Mouse (Mus musculus) spleen, adult 2 months (tissue): ENCODE data around the gene Apobec1. TPM values are rescaled to one million over a fixed set of nuclear protein-coding genes. Genes with fewer than 3 reads are reported as not detected.

Source experiments
- DNase-seq, 2 experiments: peaks; one replicate each; pipeline versions ENCODE4 v3.0.0 to v3.0.0-alpha.2; 2012 to 2021; ENCODE audit warnings: low spot score in 2 of 2, low read depth in 1 of 2
- H3K27ac ChIP-seq: fragments of 200-500 bp; 2 replicates; pipeline ENCODE4 v1.5.1; 2012; ENCODE audit warnings: low read length, inconsistent platforms; ENCODE audit not compliant: insufficient read depth
- H3K27me3 ChIP-seq: fragments of 200-500 bp; 2 replicates; pipeline ENCODE4 v1.6.1; 2012; ENCODE audit warnings: mild to moderate bottlenecking, moderate library complexity, low read length, inconsistent platforms; ENCODE audit not compliant: control insufficient read depth, insufficient read depth
- H3K36me3 ChIP-seq: fragments of 200-500 bp; 2 replicates; pipeline ENCODE4 v1.6.1; 2012; ENCODE audit warnings: mild to moderate bottlenecking, low read length, inconsistent platforms; ENCODE audit not compliant: control insufficient read depth, insufficient read depth
- H3K4me1 ChIP-seq: fragments of 200-500 bp; 2 replicates; pipeline ENCODE4 v1.6.1; 2011; ENCODE audit warnings: inconsistent platforms; ENCODE audit not compliant: control insufficient read depth, insufficient read depth, insufficient read length
- H3K4me3 ChIP-seq: fragments of 200-500 bp; 2 replicates; pipeline ENCODE4 v1.5.1; 2011; ENCODE audit warnings: mild to moderate bottlenecking, inconsistent platforms; ENCODE audit not compliant: insufficient read depth, insufficient read length; ENCODE audit errors: extremely low read depth
- CTCF ChIP-seq: fragments of 200-500 bp; IDR thresholded peaks from 2 replicates; pipeline ENCODE4 v1.5.1; 2011; ENCODE audit warnings: mild to moderate bottlenecking, inconsistent platforms; ENCODE audit not compliant: insufficient read depth, insufficient read length, insufficient replicate concordance; ENCODE audit errors: extremely low read depth
- POLR2A ChIP-seq: fragments of 200-500 bp; IDR thresholded peaks from 2 replicates; pipeline ENCODE4 v1.6.1; 2011; ENCODE audit warnings: low read depth, low read length, inconsistent platforms
- WGBS: fragments of 180-500 bp; shearing (Covaris S2); methylation state at CpG from one replicate; pipeline ENCODE4 v1.1.7; 2018; 5-methylcytosine and 5-hydroxymethylcytosine counted together
- polyA plus RNA-seq: library from polyadenylated mRNA; depleted of rRNA; stranded (reverse); fragments of >200 nt; gene quantifications from 2 replicates; pipeline ENCODE4 v1.2.3, GENCODE M21; 2012

Gene Apobec1
- polyA plus RNA-seq, 1 experiment = 44.0 TPM

DNA sequence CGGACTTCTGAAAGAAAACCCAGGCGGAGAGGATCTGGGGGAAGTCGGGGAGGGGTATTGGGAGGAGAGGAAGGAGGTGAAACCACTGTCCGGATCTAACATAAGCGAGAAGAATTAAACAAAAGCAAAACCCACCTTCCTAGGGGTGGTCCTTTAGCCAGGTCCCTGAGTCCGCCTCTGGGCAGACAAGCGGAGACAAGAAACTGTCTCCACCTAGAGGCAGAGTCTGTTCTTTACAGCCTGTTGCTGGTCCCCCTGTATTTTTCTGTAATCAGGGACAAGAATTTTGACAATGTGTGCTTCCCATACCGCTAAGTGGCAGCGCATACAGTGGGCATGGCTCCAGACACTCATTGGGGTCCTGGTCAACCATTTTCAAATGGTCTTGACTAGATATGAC lies 31.2 kb upstream of the Apobec1 start:
- no peaks in the 10 kb centered on the region for H3K36me3 ChIP-seq

DNA sequence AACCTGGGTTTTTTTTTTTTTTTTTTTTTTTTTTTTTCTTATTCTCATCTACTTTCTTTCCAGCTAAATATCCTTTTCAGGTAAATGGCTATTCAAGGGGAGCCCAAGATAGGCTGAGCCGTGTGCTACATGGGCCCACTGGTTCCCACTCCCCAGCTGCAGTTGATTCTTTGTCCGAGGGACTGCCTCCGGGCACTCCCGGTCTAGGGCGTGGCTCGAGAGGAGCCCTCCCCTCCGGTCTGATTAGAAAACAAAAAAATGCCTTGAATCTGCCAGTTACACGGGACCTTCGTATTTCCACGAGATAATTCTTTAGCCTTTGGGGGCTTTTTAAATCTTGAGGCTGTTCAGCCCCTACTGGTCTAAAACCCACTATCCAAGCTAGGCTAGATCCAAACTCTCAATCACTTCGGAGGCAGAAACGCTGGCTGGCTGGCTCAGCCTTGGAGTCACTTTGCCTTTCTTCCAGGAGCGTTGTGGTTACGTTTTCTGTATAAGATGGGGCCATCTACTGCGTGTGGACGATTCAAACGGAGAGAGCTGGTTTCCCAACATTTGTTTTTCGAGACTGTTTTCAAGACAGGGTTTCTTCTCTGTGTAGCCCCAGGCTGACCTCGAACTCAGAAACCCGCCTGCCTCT lies 25.3 kb upstream of the Apobec1 start:
- 29% methylated on average over 20 of the region's 20 CpGs for WGBS
- no peak for DNase-seq
- H3K4me3 ChIP-seq = no peak overlapping the region
- H3K36me3 ChIP-seq = no peaks in the 10 kb centered on the region
- H3K27me3 ChIP-seq = no peaks in the 10 kb centered on the region
- H3K4me1 ChIP-seq = no peaks in the 10 kb centered on the region
- no peak overlapping the region for H3K27ac ChIP-seq
- TF ChIP-seq CTCF (no peak), POLR2A (no peak)

More for the DNA sequence above, 31.2 kb upstream of the Apobec1 start:
- no peaks in the 10 kb centered on the region for H3K4me1 ChIP-seq
- H3K27ac ChIP-seq = no peak overlapping the region
- no peaks in the 10 kb centered on the region for H3K27me3 ChIP-seq
- 32% methylated on average over 9 of the region's 9 CpGs for WGBS
- peak in 1 of 2 experiments; percentile 19 for DNase-seq
- TF ChIP-seq CTCF = peak; percentile 29; the same call in 1 of the 2 replicates
- TF ChIP-seq POLR2A = no peak
- no peak overlapping the region for H3K4me3 ChIP-seq

DNA sequence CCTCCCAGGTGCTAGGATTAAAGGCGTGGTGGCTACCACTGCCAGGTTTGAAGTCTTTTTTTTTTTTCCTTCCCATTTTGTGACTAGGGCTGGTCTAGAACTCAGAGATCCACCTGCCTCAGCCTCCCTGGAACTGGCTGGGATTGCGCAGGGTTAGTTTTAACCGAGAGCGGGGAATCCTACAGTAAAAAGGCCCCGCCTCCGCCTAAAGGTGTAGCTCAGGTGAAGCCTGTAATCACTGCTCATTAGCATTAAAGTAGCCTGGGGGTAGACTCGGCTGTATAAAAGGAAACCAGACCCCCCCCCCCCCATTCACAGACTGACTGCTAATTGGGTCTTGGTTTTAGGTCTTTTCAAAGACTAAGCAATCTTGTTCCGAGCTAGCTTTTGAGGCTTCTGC lies 23.9 kb upstream of the Apobec1 start, which contains the start of gene Dppa3:
Gene Dppa3, plus strand, starts transcription at position 301 of the 400 bp plus-strand sequence.
- 87% methylated on average over 8 of the region's 8 CpGs for WGBS
- H3K4me1 ChIP-seq = no peaks in the 10 kb centered on the region

DNA sequence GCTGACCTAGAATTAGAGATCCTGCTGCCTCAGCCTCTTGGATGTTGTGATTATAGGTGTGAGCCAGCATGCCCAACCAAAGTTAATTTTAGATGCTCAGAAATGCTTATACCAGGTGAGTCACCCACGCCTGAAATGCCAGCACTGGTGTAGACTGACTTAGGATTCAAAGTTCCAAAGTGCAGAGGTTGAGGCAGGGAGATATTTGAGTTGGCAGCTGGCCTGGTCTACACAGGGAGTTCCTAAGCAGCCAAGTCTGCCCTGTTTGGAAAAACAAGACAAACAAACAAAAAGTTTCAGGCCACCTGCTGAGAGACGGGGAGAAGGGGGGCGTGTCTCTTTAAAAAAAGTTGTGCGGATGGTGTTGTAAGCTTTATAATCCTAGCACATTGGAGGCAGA lies 22.9 kb upstream of the Apobec1 start:
- WGBS = 87% methylated on average over 4 of the region's 4 CpGs
- no peak for TF ChIP-seq CTCF
- TF ChIP-seq POLR2A = no peak
- DNase-seq = no peak
- no peaks in the 10 kb centered on the region for H3K36me3 ChIP-seq
- no peak overlapping the region for H3K4me3 ChIP-seq
- no peaks in the 10 kb centered on the region for H3K27me3 ChIP-seq
- H3K4me1 ChIP-seq = no peaks in the 10 kb centered on the region
- H3K27ac ChIP-seq = no peak overlapping the region

More for the DNA sequence above, 23.9 kb upstream of the Apobec1 start, which contains the start of gene Dppa3:
- TF ChIP-seq CTCF (no peak), POLR2A (no peak)
- Histone ChIP-seq H3K36me3 (no peaks in the 10 kb centered on the region), H3K27ac (no peak within 1 kb of the TSS), H3K4me3 (no peak within 1 kb of the TSS), H3K27me3 (no peaks in the 10 kb centered on the region)
- no peak for DNase-seq

DNA sequence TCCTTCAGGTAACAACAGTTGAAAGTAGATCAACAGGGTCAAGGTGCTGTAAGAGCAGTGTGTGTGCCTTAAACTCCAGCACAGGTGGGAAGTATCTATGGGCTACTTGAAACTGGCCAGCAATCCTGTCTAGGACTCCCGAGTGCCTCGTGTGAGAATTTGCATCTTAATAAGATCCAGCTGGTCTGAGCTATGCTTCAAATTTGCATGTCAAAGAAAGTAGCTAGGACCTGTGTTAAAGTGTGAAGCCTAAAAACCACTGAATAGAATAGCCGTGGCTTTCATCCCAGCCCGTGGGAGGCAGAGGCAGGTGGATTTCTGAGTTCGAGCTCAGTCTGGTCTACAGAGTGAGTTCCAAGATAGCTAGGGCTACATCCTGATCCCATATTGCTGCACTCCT lies 22.2 kb upstream of the Apobec1 start:
- Histone ChIP-seq H3K4me1 (no peaks in the 10 kb centered on the region), H3K36me3 (no peaks in the 10 kb centered on the region), H3K27ac (no peak overlapping the region), H3K27me3 (no peaks in the 10 kb centered on the region), H3K4me3 (no peak overlapping the region)
- DNase-seq = no peak
- WGBS = 76% methylated on average over 5 of the region's 5 CpGs
- TF ChIP-seq CTCF (no peak), POLR2A (no peak)

DNA sequence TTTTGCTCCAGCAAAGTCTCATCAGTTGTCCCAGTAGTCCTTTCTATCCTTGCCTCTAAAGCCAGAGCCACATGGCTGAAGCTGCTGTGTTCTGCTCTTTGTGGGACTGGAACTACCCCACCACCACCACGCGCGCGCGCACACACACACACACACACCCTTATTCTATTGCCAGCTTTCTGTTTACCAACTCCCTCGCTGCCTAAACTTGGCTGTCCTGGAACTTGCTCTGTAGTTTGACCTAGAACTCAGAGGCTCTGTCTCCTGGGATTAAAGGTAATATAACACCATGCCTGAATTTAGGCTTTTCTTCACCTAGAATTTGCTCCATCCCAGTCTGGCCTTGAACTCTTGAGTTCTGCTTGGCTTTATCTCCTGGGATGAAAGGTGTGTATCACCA lies 18.8 kb upstream of the Apobec1 start:
- no peak overlapping the region for H3K27ac ChIP-seq
- WGBS = 95% methylated on average over 6 of the region's 6 CpGs

DNA sequence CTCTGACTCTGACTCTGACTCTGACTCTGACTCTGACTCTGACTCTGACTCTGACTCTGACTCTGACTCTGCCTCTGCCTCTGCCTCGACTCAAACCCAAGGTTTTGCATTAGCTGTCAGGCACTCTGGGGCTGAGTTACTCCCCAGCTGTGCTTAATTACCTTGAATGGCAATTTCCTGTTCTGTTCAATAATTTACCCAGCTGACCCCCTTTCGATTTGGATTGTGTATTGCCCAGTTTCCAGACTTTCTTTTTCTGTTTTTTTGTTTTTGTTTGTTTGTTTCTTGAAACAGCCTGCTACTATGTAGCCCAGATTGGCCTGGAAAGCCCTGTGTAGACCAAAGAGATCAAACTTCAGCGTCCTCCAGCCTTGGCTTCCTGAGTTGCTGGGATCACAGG lies 13.8 kb upstream of the Apobec1 start:
- 72% methylated on average over 3 of the region's 3 CpGs for WGBS
- Histone ChIP-seq H3K4me1 (no peaks in the 10 kb centered on the region), H3K27ac (no peak overlapping the region), H3K4me3 (no peak overlapping the region), H3K27me3 (no peaks in the 10 kb centered on the region), H3K36me3 (no peaks in the 10 kb centered on the region)
- DNase-seq = no peak
- TF ChIP-seq CTCF = no peak
- TF ChIP-seq POLR2A = no peak

More for the DNA sequence above, 18.8 kb upstream of the Apobec1 start:
- DNase-seq = no peak
- Histone ChIP-seq H3K27me3 (no peaks in the 10 kb centered on the region), H3K36me3 (no peaks in the 10 kb centered on the region), H3K4me1 (no peaks in the 10 kb centered on the region), H3K4me3 (no peak overlapping the region)
- TF ChIP-seq POLR2A = no peak
- TF ChIP-seq CTCF = no peak
